Mouse (Mus musculus) limb, embryonic 14.5 days (tissue): ENCODE data around the gene Disp2. TPM values are rescaled to one million over a fixed set of nuclear protein-coding genes. Genes with fewer than 3 reads are reported as not detected.

ENCODE experiments used
- ATAC-seq: fragments of 200-750 bp; cut with Nextera tagmentation; 2 replicates; pipeline ENCODE4 v1.8.0; 2017; ENCODE audit warnings: low read depth, moderate number of reproducible peaks, moderate TSS enrichment; ENCODE audit not compliant: low FRiP score
- DNase-seq: peaks from one replicate; pipeline ENCODE4 v3.0.0-alpha.2; 2015; ENCODE audit warnings: low spot score
- H3K27ac ChIP-seq: fragments of 300-500 bp; sonication (generic); replicated peaks from 2 replicates; pipeline ENCODE4 v1.5.1; 2014; ENCODE audit warnings: low read depth, mild to moderate bottlenecking, low read length, moderate library complexity, mixed read lengths
- H3K27me3 ChIP-seq: fragments of 300-500 bp; sonication (generic); 2 replicates; pipeline ENCODE4 v1.6.1; 2014; ENCODE audit warnings: low read length, mixed read lengths; ENCODE audit not compliant: control insufficient read depth, insufficient read depth
- H3K36me3 ChIP-seq: fragments of 300-500 bp; sonication (generic); 2 replicates; pipeline ENCODE4 v1.6.1; 2014; ENCODE audit warnings: mild to moderate bottlenecking, low read length, moderate library complexity, mixed read lengths; ENCODE audit not compliant: control insufficient read depth, insufficient read depth
- H3K4me1 ChIP-seq: fragments of 300-500 bp; sonication (generic); 2 replicates; pipeline ENCODE4 v1.6.1; 2014; ENCODE audit warnings: antibody characterized with exemption, low read length, mixed read lengths; ENCODE audit not compliant: control insufficient read depth, insufficient read depth
- H3K4me2 ChIP-seq: fragments of 300-500 bp; sonication (generic); replicated peaks from 2 replicates; pipeline ENCODE4 v1.6.1; 2014; ENCODE audit warnings: low read depth, mild to moderate bottlenecking, low read length, moderate library complexity; ENCODE audit not compliant: severe bottlenecking
- H3K4me3 ChIP-seq: fragments of 300-500 bp; sonication (generic); replicated peaks from 2 replicates; pipeline ENCODE4 v1.5.1; 2014; ENCODE audit warnings: low read length
- H3K9ac ChIP-seq: fragments of 300-500 bp; sonication (generic); 2 replicates; pipeline ENCODE4 v1.6.1; 2014; ENCODE audit warnings: mild to moderate bottlenecking, low read depth, low read length, moderate library complexity; ENCODE audit not compliant: severe bottlenecking
- H3K9me3 ChIP-seq: fragments of 300-500 bp; sonication (generic); 2 replicates; pipeline ENCODE4 v1.6.1; 2016; ENCODE audit warnings: low read length; ENCODE audit not compliant: control insufficient read depth
- POLR2A ChIP-seq: fragments of 200-500 bp; IDR thresholded peaks from 2 replicates; pipeline ENCODE4 v1.8.0; 2012; ENCODE audit warnings: inconsistent platforms, mild to moderate bottlenecking, moderate library complexity, borderline replicate concordance; ENCODE audit not compliant: insufficient read depth, insufficient read length; ENCODE audit errors: extremely low read depth
- WGBS: fragments of 180-500 bp; shearing (Covaris S2); extraction: QIAGEN DNeasy Blood & Tissue Kit; methylation state at CpG from one replicate; pipeline ENCODE4 v1.1.7; 2014; 5-methylcytosine and 5-hydroxymethylcytosine counted together
- polyA plus RNA-seq, 2 experiments: library from polyadenylated mRNA; depleted of rRNA in 1 of 2; stranded (reverse) in 1 of 2; unstranded in 1 of 2; fragments of >200 nt; fragmentation: Nextera tagmentation in 1 of 2; extraction: Ambion mirVana in 1 of 2; gene quantifications; 2 replicates each; pipeline versions ENCODE4 v1.2.1 to v1.2.3; 2012 to 2014

Disp2 gene
- polyA plus RNA-seq, 2 experiments: 0.03 to 0.16 TPM

DNA sequence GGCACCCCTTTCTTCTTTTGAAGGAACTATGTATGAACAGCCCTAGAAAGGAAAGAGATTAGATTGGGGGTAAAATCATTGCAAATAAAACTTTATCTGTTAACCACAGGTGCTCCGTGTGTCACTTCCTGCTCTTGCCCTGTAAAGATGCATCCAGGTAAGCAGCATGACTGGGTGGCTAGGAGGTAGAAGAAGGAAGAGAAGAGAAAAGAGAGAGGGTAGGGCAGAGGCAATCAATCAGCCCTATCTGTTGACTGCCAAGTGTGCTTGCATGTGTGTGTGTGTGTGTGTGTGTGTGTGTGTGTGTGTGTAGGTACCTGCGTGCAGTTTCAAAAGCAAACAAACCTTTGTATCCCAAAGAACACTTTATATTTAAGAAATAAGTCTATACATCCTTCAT is 5.0 kb upstream of the Disp2 start:
- ATAC-seq (no peak), DNase-seq (no peak)
- H3K27ac ChIP-seq: no peak overlapping the region
- TF ChIP-seq POLR2A: no peak
- no peaks in the 10 kb centered on the region for H3K27me3 ChIP-seq
- H3K36me3 ChIP-seq: no peaks in the 10 kb centered on the region
- H3K9ac ChIP-seq: no peak overlapping the region
- peaks cover 4% of the 10 kb centered on the region; the same call in 1 of the 2 replicates for H3K4me1 ChIP-seq
- H3K9me3 ChIP-seq: no peaks in the 10 kb centered on the region
- H3K4me3 ChIP-seq: no peak overlapping the region
- WGBS: 79% methylated on average over 2 of the region's 2 CpGs
- no peak overlapping the region for H3K4me2 ChIP-seq

GRCm38 (mm10) chr2:118775396-118775795 is 4.1 kb upstream of the Disp2 start:
- no peaks in the 10 kb centered on the region for H3K9me3 ChIP-seq
- H3K4me2 ChIP-seq: no peak overlapping the region
- no peaks in the 10 kb centered on the region for H3K27me3 ChIP-seq
- peaks cover 4% of the 10 kb centered on the region; the same call in 1 of the 2 replicates for H3K4me1 ChIP-seq
- H3K36me3 ChIP-seq: no peaks in the 10 kb centered on the region
- H3K4me3 ChIP-seq: no peak overlapping the region
- WGBS: 44% methylated on average over 1 of the region's 1 CpGs
- no peak overlapping the region for H3K9ac ChIP-seq
- ATAC-seq (no peak), DNase-seq (no peak)
- no peak for TF ChIP-seq POLR2A
- H3K27ac ChIP-seq: no peak overlapping the region

DNA sequence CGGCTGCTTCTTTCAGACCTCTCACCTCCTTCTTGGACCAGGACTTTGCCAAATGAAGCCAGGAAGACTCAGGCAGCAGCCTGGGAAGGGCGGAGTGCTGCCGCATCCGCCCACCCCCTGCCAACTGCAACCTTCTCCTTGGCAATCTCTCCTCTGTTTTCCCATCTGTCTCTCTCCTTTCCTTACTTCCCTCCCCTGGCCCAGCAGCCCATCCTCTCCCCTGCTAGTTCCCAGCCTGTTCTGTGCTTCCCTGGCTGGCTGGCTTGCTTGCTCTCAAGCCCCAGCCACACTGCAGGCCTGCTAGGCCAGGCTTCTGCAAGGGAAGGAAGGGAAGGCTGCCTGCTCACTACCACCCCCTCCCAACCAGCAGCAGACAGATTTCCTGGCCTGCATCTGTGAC is 3.7 kb upstream of the Disp2 start:
- H3K36me3 ChIP-seq: no peaks in the 10 kb centered on the region
- no peak overlapping the region for H3K4me3 ChIP-seq
- ATAC-seq (no peak), DNase-seq (no peak)
- H3K4me2 ChIP-seq: no peak overlapping the region
- H3K9me3 ChIP-seq: no peaks in the 10 kb centered on the region
- WGBS: 54% methylated on average over 4 of the region's 4 CpGs
- no peaks in the 10 kb centered on the region for H3K27me3 ChIP-seq
- H3K27ac ChIP-seq: no peak overlapping the region
- H3K4me1 ChIP-seq: peaks cover 4% of the 10 kb centered on the region; the same call in 1 of the 2 replicates
- H3K9ac ChIP-seq: no peak overlapping the region
- no peak for TF ChIP-seq POLR2A

GRCm38 (mm10) chr2:118776295-118776694 is 3.2 kb upstream of the Disp2 start:
- no peak overlapping the region for H3K4me2 ChIP-seq
- WGBS: 50% methylated on average over 2 of the region's 2 CpGs
- no peak for ATAC-seq

GRCm38 (mm10) chr2:118778418-118778817 is 1.1 kb upstream of the Disp2 start:
- Histone ChIP-seq H3K9me3 (no peaks in the 10 kb centered on the region), H3K4me1 (peaks cover 4% of the 10 kb centered on the region; the same call in 1 of the 2 replicates), H3K4me2 (no peak overlapping the region), H3K36me3 (no peaks in the 10 kb centered on the region), H3K27me3 (no peaks in the 10 kb centered on the region), H3K9ac (no peak overlapping the region), H3K27ac (no peak overlapping the region), H3K4me3 (no peak overlapping the region)
- TF ChIP-seq POLR2A: no peak
- DNase-seq: no peak
- WGBS: 60% methylated on average over 4 of the region's 4 CpGs
- ATAC-seq: no peak

More at GRCm38 (mm10) chr2:118776295-118776694, 3.2 kb upstream of the Disp2 start:
- no peaks in the 10 kb centered on the region for H3K27me3 ChIP-seq
- H3K4me1 ChIP-seq: peaks cover 4% of the 10 kb centered on the region; the same call in 1 of the 2 replicates
- H3K27ac ChIP-seq: no peak overlapping the region
- H3K9ac ChIP-seq: no peak overlapping the region
- no peaks in the 10 kb centered on the region for H3K9me3 ChIP-seq
- no peaks in the 10 kb centered on the region for H3K36me3 ChIP-seq
- no peak for DNase-seq
- no peak for TF ChIP-seq POLR2A
- H3K4me3 ChIP-seq: no peak overlapping the region

DNA sequence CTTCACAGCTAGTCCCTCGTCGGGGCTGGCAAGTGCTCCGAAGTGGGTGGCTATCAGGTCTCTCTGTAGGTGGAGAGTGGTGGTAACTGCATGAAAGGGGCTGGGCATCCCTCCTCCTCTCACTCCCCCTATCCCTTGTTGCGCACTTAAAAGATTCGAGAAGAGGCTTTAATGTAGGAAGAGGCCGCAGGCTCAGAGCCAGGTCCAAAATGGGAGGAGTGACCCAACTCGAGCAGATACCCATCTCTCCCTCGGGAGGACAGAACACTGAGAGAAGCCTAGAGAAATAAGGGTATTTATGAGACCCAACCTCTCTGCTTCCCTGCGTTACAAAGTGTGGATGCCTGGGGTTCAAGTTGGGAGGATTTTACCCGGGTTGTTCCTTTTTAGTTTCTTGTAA is 454 bp upstream of the Disp2 start:
- WGBS: 11% methylated on average over 10 of the region's 10 CpGs
- peaks cover 4% of the 10 kb centered on the region; the same call in 1 of the 2 replicates for H3K4me1 ChIP-seq
- no peaks in the 10 kb centered on the region for H3K27me3 ChIP-seq
- ATAC-seq (peak; percentile 21; the same call in 1 of the 2 replicates), DNase-seq (no peak)
- no peaks in the 10 kb centered on the region for H3K36me3 ChIP-seq
- no peaks in the 10 kb centered on the region for H3K9me3 ChIP-seq
- peak overlapping the region; percentile 70 for H3K4me2 ChIP-seq
- no peak for TF ChIP-seq POLR2A
- H3K4me3 ChIP-seq: peak overlapping the region; percentile 37
- no peak overlapping the region for H3K27ac ChIP-seq
- no peak overlapping the region for H3K9ac ChIP-seq
